Mouse (Mus musculus): ENCODE data around the gene Gm9803.

- TF ChIP-seq POLR2A (IDR thresholded peaks at IDR 0.05; ENCODE audit: extremely low read depth, insufficient read depth, low read length) (no peak), CTCF (IDR thresholded peaks at IDR 0.05; ENCODE audit: extremely low read depth, insufficient read depth, low read length) (no peak)
Measured at GRCm38 (mm10) chr10:43561311-43561710, 37.4 kb downstream of the Gm9803 start.

Measured in cortical plate, adult 2 months (tissue).